Mouse (Mus musculus) embryo, embryonic 9.5 days (tissue): ENCODE results near the gene Tnik.

Source experiments
- DNase-seq: peaks from one replicate; pipeline ENCODE4 v3.0.0-alpha.2; 2017; ENCODE audit errors: extremely low spot score

Tnik gene

DNA sequence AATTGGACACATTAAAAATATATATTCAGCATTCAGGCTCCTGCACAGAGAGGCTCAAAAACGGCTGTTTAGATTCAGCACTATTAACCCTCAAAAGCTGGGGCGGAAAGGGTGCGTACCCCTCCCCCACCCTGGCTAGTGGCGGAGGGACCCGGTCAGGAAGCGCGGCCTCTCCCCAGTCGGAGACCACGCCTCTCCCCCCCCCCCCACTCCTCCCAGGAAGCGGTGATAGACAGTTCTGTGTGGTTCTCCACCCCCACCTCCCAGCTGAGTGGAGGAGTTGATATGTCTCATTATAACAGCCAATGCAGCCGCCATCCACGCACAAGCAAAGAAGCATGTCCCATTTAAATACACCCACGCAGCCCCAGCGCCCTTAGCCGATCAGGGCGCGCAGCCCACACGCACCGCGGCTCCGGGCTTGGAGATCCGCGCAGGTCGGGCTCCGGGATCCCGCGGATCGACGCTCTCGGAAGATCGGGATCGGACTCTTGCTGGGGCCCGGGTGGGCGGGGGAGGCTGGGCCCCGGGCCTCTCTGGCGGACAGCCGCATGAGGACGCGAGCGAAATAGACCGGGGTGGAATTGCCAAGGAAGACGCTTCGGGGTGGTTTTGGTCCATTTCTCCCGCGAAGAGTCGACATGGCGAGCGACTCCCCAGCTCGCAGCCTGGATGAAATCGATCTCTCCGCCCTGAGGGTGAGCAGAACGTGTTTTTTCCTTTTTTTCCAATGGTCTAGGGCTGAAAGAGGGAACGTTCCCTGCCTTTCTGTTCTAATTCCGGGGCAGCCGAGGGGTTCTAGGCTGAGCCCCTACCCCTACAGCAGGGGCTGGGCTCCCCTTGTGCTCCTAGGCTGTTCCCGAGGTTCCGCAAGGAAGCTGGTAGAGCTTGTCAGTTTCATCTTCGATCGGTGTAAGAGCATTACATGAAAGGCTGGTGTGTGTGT, at the start of gene Tnik:
Gene Tnik (plus strand): TSS at position 213 of the 946 bp plus-strand sequence.
- DNase-seq, result peak; percentile 83

DNA sequence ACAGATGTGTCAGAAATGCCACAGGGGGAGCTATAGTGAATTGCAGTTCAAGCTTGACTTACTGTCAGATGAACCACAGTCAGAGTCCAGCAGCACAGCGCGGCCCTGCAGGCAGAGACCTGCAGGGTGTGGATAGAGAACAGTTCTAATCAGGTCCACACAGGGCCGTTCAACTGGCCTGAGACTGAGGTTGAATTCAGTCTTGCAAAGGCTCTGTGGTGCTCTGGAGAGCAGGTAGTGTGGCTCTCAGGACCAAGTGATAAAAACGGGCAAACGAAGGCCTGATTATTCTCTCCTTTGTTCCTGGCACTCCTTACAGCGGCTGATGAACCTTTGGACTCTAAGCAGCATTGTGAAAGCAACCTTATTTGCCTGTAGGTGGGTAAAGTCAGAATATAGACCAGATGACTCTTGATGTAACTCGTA, 48.1 kb upstream of the Tnik start:
- no peak for DNase-seq

DNA sequence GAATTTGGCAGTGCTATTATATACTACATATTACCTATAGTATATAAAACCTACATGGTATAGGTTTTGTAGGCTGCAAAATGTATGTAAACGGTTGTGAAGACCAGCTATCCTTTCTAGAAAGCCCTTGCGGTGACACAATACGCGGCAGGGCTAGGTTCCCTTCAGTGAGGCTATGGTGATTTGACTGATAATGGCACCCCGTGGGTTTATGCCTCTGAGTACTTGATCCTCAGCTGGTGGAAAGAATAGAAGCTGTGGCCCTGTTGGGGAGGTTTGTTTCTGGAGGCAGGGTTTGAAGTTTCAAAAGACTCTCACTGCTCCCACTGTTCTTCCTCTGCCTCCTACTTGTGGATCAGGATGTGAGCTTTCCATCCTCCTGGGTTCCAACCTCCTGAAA, 46.0 kb upstream of the Tnik start:
- no peak for DNase-seq

DNA sequence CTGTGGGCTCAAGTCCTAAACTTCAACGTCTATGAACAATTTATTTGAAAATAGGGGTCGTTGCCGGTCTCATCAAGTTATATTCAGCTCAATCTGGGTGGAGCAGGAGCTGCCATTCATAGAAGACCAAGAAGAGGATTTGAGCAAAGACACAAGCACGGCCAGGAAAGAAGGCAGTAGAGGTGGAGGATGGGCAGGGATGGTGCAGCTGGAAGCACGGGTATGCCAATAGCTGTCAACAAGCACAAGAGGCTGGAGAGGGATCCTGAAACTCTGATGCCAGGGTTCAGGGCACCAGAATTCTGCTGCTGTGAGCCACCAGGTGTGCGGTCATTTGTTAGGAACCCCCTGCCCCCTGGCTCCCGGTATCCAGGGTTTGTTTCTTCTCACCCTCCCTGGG, 43.5 kb upstream of the Tnik start:
- DNase-seq, result no peak

DNA sequence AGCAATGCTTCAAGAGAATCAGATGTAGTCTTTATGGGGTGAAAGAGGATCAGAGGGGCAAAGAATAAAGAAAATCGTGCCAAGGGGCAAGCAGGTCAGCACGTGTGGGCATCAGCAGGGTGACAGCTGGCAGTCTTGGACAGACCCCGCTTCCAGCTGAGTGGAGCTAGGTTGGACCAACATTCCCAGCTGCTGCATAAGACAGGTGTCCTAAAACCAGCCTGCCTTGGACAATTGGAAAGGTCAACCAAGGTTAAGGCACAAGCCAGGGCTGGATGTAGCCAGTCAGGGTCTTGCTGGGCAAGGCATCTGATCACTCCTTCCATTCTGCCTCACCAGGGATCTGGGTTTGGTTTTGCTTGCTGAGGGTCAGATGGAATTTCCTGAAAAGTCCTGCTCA, 43.0 kb upstream of the Tnik start:
- DNase-seq, result no peak

DNA sequence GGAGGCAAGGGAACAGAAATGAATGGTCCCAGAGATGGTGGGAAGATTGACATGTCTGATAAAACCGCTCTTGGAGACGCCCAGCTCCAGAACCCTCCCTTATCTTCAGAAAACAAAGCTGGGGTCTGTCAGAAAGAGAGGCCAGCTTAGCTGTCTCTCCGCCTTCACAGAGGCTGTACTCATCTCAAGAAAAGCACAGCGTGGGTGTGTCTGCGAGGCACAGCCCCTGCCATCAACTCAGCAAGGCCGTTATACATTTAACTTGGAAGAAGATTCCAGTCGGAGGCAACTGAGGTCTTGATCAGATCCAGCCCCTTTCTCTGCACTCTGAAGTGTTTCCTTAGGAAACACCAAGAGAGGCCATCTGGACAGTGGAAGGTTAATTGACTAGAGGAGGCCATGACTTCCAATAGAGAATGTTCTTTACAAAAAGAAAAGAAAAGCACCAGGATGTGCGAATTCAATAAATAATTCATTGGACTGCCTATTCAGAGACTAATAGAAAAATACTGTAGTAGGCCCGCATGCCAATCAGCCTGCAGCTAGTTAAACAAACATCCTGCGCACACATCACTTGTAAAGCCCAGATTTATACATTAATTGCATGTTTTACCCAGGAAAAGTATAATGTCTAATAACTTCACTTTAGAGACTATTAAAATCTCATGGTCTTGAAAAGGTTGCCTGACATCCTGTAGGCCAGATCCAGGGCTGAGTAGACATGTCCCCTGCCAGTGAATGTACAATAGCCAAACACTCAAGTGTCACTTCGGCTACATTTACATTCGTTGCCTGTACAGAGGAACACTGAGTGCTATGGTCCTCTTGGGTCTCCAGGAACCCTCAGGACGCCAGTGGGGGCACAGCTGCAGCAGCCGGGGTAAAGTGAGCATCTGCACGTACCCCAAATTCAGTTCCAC, 38.3 kb upstream of the Tnik start:
- DNase-seq, result no peak

DNA sequence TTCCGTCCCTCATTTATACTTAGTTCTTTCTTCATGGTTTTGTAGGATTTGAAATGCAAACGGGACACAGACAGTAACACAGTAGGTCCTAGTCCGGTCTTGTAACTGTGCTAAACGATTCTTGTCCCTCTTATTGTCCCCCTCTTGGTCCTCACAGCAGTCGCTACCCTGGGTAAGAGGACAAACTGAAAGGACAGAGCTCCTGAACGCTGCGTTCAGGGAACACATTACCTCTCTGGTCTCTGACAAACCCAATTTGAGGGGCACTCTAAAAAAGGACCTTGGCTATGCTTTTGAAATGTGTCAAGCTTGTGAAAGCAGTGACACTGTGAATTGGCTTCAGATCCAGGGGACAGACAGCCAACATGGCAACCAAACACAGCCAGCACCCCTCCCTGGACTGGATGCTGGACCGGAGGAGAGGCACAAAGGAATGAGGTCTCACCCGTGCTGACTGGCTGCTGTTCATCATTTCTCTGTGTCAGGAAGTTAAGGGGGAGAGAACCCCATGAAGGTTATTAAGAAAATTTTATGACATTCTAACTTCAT, 37.6 kb upstream of the Tnik start:
- DNase-seq, result no peak

DNA sequence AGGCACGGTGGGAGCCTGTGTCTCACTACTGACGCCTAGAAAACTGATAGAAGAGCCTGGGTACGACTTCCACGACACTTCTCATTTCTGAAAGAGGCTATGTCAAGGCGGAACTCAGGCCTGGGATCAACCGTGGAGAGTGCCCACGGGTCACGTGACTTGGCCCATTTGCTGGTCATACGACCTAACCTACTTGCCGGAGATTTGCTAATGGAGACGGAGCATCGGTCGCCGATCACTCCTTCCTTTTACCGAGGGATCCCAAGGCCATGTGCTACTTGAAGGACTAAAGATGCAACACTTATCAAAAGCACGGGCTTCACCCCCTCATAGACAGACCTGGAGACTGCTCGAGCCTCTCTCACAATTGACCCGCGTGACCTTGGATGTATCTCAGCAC, 36.8 kb upstream of the Tnik start:
- DNase-seq, result no peak

DNA sequence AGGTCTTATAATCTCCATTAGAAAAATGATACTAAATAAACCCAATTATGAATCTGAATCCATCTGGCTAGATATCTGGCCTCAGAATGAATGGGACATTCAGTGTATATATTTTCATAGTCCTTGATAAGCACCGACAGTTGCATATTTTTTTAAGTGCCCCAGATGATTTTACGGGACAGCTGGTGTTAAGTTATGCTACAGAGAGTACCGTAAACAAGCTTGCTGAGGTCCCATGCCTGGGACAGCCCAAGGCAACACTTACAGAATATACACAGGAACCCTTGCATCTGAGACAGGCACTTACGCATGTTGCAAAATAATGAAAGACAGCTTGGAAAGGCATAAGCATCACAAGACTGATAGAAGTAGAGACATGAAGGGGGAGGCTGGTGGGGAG, 34.1 kb upstream of the Tnik start:
- DNase-seq, result no peak

DNA sequence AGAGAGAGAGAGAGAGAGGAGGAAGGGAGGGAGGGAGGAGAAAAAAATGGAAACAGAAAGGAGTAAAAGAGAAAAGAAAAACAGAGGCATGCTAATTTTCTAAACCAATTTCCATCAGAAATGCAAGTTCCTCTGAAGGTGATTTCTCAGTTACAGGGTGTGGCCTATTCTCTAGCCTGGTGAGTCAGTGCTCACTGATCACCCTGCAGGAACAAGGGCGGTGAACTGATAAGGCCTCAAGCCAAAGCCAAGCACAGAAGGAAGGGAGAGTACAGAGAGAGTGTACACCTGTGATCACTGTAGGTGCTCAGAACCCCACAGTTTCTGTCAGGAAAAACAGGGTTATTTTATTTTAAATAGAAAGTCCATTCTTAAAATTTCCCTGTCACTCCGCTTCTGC, 33.5 kb upstream of the Tnik start:
- DNase-seq, result no peak

DNA sequence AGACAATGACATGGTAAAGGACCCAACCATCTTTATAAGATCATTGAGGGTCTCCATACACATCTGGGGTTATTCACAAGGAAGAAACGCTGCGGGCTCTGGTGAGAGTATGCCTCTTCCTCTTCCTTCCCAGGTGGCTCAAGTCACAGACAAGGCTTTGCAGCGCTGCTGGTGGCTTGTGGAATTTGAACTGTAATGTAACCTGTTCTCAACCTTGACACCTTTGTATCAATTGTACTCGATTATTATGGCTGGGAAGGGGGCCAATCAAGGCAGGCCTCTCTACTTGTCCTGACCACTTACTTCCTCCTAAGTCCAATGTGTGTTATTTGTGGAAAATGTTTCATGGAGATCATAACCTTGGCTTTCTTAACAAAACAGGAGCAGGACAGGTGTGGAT, 30.1 kb upstream of the Tnik start:
- DNase-seq, result no peak

DNA sequence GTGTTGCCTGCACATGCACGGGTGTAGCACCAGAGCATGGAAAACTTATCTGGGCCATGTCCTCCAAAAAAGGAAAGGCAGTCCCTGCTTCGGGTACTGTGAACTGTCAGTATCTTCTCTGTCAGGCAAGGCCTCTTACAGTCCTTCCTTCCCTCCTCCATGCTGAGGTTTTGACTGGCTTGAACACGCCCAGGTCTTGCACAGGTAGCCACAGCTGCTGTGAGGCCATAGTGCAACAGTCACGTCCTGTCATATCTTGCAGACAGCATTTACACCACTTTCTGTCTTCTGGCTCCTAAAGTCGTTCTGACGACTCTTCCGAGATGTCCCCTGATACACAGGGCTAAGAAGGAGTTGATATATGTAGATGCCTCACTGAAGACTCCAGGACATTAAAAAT, 28.8 kb upstream of the Tnik start:
- no peak for DNase-seq

DNA sequence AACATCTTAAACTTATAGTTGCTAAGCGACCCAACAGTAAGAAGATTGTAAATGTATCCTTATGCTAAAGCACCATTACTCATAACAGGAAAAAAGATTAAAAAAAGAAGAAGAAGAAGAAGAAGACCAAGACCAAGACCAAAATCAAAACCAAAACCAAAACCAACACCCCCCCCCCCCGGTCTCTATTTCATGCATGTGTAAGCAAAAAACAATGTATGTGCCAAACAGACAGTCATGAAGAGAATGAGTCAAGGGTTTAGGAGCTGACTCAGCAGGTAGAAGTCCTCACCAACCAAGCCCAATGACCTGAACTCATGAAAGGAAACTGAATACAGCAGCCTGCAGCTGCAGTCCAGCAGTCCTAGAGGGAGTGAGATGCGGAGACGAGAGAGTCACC, 26.3 kb upstream of the Tnik start:
- DNase-seq, result no peak

DNA sequence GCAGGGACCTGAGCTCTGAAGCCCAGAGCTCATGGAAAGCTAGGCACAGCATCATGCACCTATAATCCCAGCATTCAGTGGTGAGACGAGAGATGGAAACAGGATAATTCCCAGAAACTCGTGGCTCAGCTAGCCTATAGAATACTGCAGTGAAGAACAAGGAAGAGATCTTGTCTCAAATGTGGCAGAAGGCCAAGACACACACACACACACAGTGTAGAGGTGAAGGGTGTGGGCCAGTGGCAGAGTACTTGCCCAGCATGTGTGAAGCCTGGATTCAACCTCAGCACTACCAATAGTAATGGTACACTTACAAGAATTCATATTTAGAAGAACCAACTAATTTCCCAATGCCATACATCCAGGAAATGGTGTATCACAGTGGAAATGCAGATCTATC, 24.9 kb upstream of the Tnik start:
- no peak for DNase-seq

DNA sequence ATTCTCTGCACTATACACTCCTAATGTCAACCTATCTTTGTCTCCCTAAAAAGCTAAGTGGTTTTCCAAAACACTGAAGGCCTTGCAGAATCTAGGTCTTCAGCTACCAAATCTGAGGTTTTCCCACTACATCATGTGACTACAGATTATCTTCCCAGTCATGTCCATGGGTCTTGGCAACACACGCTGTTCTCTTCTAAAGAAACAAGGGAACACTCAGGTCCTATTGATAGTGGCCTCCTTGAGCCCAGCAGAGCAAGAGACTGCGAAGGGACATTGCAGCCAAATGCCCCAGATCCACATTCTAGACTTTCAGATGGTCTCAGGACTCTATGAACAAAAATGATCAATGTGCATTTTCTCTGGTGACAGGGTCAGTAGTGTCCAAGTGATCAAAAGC, 20.5 kb upstream of the Tnik start:
- DNase-seq, result no peak

DNA sequence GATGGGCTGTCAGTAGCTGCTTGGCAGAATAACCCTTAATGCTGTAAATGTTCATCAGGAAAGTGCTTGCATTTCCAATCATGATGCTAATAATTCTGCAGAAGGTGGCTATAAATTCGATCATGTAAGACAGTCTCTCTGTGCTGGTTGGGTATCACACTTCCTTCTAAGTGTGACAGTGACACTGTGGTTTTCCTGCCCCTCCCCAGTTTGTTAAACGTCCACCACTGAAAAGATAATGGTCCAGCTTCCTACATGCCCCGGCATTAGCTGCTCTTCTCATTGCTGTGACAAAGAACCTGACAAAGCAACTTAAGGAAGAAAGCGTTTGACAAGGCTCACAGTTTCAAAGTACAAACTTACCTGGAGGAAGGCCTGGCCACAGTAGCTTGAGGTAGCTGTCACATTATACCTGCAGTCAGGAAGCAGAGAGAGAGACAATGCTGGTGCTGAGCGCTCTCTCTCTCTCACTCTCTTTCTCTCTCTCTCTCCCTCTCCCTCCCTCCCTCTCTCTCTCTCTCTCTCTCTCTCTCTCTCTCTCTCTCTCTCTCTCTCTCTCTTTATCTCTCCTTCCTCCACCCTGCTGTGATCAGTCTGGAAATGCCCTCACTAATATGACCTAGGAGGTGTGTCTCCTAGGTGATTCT, 18.6 kb upstream of the Tnik start:
- no peak for DNase-seq

DNA sequence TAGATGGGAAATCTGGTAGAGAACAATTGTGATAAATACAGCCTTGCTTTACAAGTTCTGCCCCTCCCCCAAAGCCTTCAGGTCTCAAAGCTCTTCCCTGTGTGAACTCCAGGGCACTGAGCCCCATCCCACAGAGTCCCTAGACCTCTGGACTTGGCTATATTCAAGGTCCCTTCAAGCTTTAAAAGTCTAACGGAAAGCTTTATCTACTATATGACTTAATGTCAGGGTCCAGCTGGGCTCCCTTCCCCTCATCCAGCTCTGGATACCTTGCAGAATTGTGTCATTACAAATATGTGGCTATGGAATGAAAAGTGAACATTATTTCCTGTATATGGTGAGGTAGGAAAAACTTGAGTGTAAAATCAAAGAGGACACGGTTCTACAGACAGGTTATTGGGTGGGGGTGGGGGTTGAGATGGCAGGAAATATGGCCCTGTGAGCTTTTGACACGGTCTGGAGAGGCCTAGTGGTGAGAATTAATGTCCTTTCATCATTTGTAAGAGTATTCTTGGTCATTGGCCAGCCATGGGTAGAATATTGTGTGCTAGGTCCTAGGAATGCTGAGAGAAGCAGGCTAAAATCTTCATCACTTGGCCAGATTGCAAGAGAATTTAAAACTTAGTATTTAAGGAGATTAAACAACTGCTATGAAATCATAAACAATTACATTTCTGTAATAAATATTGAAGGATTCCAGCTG, 14.6 kb upstream of the Tnik start:
- no peak for DNase-seq

DNA sequence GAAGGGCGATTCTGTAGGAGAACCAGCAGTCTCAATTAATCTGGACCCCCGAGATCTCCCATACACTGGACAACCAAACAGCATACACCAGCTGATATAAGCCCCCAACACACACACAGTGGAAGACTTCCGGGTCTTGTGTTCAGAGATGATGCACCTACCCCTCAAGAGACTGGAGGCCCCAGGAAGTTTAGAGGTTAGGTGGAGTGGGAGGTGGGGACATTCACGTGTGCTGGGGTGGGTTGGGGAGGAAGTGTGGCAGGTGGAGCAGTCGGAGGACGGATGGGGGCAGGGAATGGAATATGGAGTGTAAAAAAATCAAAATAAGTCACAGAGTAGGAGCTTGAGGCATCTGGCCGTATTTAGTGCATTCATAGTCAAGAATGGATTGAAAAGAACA, 7.3 kb upstream of the Tnik start:
- no peak for DNase-seq

DNA sequence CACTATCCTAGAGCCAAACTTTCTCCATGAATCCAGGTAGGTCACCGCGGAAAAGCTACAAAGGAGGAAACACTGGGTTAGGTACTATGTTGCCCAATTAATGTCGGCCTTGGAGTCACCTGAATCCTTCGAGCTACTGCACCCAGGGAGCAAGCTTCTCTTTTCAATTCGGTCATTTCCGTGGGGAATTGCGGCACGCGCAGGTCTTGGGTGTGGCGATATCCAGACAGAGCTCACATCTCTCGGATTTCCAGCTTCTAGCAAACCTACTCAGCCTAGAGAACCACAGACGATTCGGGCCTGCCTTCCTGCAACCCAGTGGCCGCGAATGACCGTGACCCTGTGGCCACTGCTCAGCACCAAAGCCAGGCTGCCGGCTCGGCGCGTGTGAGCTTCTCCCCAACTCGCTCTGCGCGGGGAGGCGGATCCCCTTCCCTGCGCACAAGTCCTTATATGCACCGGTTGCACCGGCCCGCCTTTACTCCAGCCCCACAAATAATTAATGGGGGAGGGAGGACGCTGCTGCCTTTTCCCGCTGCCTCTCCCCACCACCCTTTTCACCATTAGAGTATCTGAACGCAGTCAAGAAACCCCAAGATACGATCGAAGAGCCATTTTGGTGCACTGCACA, 528 bp upstream of the Tnik start:
- no peak for DNase-seq

DNA sequence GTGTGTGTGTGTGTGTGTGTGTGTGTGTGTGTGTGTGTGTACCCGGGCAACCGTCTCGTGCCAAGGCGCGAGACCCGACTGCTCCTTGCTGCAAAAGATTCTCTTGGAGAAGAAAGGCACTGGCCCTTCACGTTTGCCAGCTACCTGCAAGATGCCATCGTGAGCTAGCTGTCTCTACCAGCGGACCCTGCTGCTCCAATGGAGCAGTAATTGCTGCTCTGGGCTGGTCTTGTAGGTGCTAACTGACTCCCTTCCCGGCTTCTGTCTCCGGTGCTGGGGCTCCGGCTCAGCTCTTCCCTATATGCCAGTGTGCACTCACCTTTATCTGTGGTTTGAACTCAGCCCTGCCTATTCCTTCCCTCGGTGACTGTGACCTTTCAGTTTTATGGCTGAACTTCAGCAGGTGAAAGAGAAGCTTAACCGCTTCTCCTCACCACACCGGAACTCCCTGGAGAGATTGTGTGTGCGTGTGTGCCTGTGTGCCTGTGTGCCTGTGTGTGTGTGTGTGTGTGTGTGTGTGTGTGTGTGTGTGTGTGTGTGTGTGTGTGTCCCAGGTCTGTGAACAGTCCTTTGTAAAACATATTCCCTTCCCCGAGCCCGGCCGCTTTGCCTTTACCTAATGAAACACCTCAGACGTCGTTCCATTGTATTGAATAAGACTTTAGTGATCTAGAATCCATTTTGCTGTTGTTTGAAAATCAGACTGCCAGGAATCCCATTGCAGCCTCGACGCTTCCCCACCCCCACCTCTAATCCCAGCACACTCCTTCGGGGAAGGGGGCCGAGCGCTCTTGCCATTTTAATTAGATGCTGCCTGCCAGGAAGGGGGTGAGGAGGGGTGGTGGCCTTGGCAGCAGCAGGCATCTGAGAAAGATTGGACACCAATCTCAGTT, 1.2 kb downstream of the Tnik start:
- DNase-seq, result peak; percentile 55
